Mouse (Mus musculus) megakaryocyte, embryonic 14.5 days (primary cell): ENCODE data around the gene 1110012L19Rik. TPM values are rescaled to one million over a fixed set of nuclear protein-coding genes. Genes with fewer than 3 reads are reported as not detected.

ENCODE experiments used
- polyA plus RNA-seq: library from polyadenylated mRNA; stranded (reverse); fragments of >175 nt; gene quantifications from 2 replicates; pipeline ENCODE4 v1.2.3, GENCODE M21; 2012; ENCODE audit warnings: low replicate concordance; ENCODE audit not compliant: insufficient read depth

1110012L19Rik gene
- polyA plus RNA-seq, 1 experiment = 2.9 TPM

Other genes with a start within 250 kb of the 1110012L19Rik start
- gene Ids, start 20.8 kb upstream of the 1110012L19Rik start, polyA plus RNA-seq = 0.20 TPM in 1 of 2 replicates, not detected in the other
- 0.40 TPM in 1 of 2 replicates, not detected in the other for gene Tmem185a, start 91.3 kb downstream of the 1110012L19Rik start, polyA plus RNA-seq